Mouse (Mus musculus) hindbrain, embryonic 14.5 days (tissue): ENCODE results near the gene Tmem40. TPM values are rescaled to one million over a fixed set of nuclear protein-coding genes. Genes with fewer than 3 reads are reported as not detected.

ENCODE experiments used
- ATAC-seq: fragments of 200-750 bp; cut with Nextera tagmentation; 2 replicates; pipeline ENCODE4 v1.8.0; 2017; ENCODE audit warnings: moderate number of reproducible peaks, mild to moderate bottlenecking, moderate TSS enrichment, moderate library complexity; ENCODE audit not compliant: low FRiP score
- DNase-seq: peaks from one replicate; pipeline ENCODE4 v3.0.0-alpha.2; 2015; ENCODE audit warnings: low spot score
- H3K27ac ChIP-seq: fragments of 300-500 bp; sonication (generic); 2 replicates; pipeline ENCODE4 v1.5.1; 2014; ENCODE audit warnings: mild to moderate bottlenecking, moderate library complexity
- H3K27me3 ChIP-seq: fragments of 300-500 bp; sonication (generic); 2 replicates; pipeline ENCODE4 v1.6.1; 2014; ENCODE audit warnings: mild to moderate bottlenecking, low read length, mixed read lengths; ENCODE audit not compliant: control insufficient read depth, insufficient read depth
- H3K36me3 ChIP-seq: fragments of 300-500 bp; sonication (generic); replicated peaks from 2 replicates; pipeline ENCODE4 v1.6.1; 2014; ENCODE audit not compliant: control insufficient read depth, insufficient read depth
- H3K4me1 ChIP-seq: fragments of 300-500 bp; sonication (generic); replicated peaks from 2 replicates; pipeline ENCODE4 v1.6.1; 2014; ENCODE audit warnings: antibody characterized with exemption, low read length, mixed read lengths; ENCODE audit not compliant: control insufficient read depth, insufficient read depth
- H3K4me2 ChIP-seq: fragments of 300-500 bp; sonication (generic); replicated peaks from 2 replicates; pipeline ENCODE4 v1.6.1; 2014; ENCODE audit warnings: mild to moderate bottlenecking, moderate library complexity
- H3K4me3 ChIP-seq: fragments of 300-500 bp; sonication (generic); replicated peaks from 2 replicates; pipeline ENCODE4 v1.5.1; 2014; ENCODE audit warnings: mild to moderate bottlenecking, low read length
- H3K9ac ChIP-seq: fragments of 300-500 bp; sonication (generic); 2 replicates; pipeline ENCODE4 v1.6.1; 2014
- H3K9me3 ChIP-seq: fragments of 300-500 bp; sonication (generic); 2 replicates; pipeline ENCODE4 v1.6.1; 2016; ENCODE audit warnings: low read length; ENCODE audit not compliant: control insufficient read depth
- WGBS: fragments of 180-500 bp; shearing (Covaris S2); extraction: QIAGEN DNeasy Blood & Tissue Kit; methylation state at CpG from one replicate; pipeline ENCODE4 v1.1.7; 2014; 5-methylcytosine and 5-hydroxymethylcytosine counted together
- microRNA-seq: library from miRNA; unstranded; fragments of <30 nt; microRNA quantifications from one replicate; pipeline ENCODE4, GENCODE M21; 2016
- polyA plus RNA-seq: library from polyadenylated mRNA; unstranded; fragments of >200 nt; fragmentation: Nextera tagmentation; extraction: Ambion mirVana; gene quantifications from 2 replicates; pipeline ENCODE4 v1.2.1, GENCODE M21; 2014

Tmem40 gene
- polyA plus RNA-seq, 1 experiment from 2014 or later = 1.8 TPM

DNA sequence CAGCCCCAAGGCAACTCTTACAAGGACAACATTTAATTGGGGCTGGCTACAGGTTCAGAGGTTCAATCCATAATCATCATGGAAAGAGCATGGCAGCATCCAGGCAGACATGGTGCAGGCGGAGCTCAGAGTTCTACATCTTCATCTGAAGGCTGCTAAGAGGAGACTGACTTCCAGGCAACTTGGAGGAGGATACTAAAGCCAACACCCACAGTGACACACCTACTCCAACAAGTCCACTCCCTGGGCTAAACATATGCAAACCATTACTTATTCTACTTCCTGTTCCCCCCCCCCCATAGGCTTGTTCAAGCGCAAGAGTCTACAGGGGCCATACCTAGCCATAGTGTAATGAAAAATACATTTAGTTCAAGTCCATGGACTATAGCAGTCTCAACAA lies 77.9 kb downstream of the Tmem40 start:
- Histone ChIP-seq H3K4me1 (no peaks in the 10 kb centered on the region), H3K9ac (no peak overlapping the region), H3K9me3 (peaks cover 3% of the 10 kb centered on the region; the same call in 1 of the 2 replicates), H3K27me3 (no peaks in the 10 kb centered on the region), H3K4me2 (no peak overlapping the region), H3K4me3 (no peak overlapping the region), H3K36me3 (no peaks in the 10 kb centered on the region), H3K27ac (no peak overlapping the region)
- ATAC-seq (no peak), DNase-seq (no peak)
- 96% methylated on average over 2 of the region's 2 CpGs for WGBS

DNA sequence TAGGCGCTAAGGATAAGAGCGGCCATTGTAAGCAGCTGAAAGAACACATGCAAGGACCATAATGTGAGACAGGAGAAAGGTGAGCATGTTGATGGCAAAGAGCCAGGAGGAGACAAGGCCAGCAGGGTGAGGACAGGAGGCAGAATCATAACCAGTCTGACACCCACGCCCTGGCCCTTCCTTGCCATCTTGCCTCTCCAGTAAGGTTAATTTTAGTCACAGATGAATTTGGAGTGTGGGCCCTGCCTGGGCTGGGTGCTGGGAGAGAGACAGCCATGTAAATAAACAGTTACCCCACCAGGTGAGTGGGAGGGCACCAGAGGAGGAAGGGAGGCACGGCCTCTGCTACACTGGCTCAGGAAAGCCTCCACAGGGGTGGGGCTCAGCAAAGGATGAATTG lies 81.1 kb downstream of the Tmem40 start:
- no peak for ATAC-seq
- Histone ChIP-seq H3K4me2 (no peak overlapping the region), H3K4me1 (0 out of 2 replicates have a peak, but pooled peaks cover 4% of the 10 kb centered on the region), H3K27me3 (no peaks in the 10 kb centered on the region), H3K9ac (no peak overlapping the region), H3K27ac (no peak overlapping the region), H3K9me3 (no peaks in the 10 kb centered on the region), H3K36me3 (no peaks in the 10 kb centered on the region), H3K4me3 (no peak overlapping the region)
- no peak for DNase-seq
- 85% methylated on average over 4 of the region's 4 CpGs for WGBS

Small RNA genes within 50 kb of the gene (microRNA-seq; reads per million reads assigned to microRNA genes)
- gene Mir7660 = not detected

Other genes with a start within 250 kb of the Tmem40 start
- 31.9 and 34.5 TPM in 2 replicates for gene Tsen2, start 217.7 kb downstream of the Tmem40 start, polyA plus RNA-seq
- 0.38 and 0.43 TPM in 2 replicates for gene Mkrn2os, start 169.8 kb downstream of the Tmem40 start, polyA plus RNA-seq
- gene Mkrn2, start 160.5 kb downstream of the Tmem40 start, polyA plus RNA-seq = 36.4 and 44.4 TPM in 2 replicates
- 157 and 159 TPM in 2 replicates for gene Raf1, start 85.8 kb downstream of the Tmem40 start, polyA plus RNA-seq
- gene Cand2, start 12.1 kb upstream of the Tmem40 start, polyA plus RNA-seq = 10.6 and 11.1 TPM in 2 replicates
- gene Rpl32, start 46.3 kb upstream of the Tmem40 start, polyA plus RNA-seq = 1,053 and 1,238 TPM in 2 replicates
- 2.1 and 3.1 TPM in 2 replicates for gene Efcab12, start 76.0 kb upstream of the Tmem40 start, polyA plus RNA-seq
- gene Mbd4, start 91.0 kb upstream of the Tmem40 start, polyA plus RNA-seq = 7.1 and 8.4 TPM in 2 replicates
- gene Ift122, start 91.1 kb upstream of the Tmem40 start, polyA plus RNA-seq = 26.2 and 28.5 TPM in 2 replicates
- gene Rho, start 169.3 kb upstream of the Tmem40 start, polyA plus RNA-seq = 0.08 and 0.53 TPM in 2 replicates
- gene H1foo, start 182.5 kb upstream of the Tmem40 start, polyA plus RNA-seq = not detected in 2 replicates
- 11.6 and 14.7 TPM in 2 replicates for gene Plxnd1, start 232.6 kb upstream of the Tmem40 start, polyA plus RNA-seq